Mouse (Mus musculus) stomach, embryonic 16.5 days (tissue): Measurements from ENCODE around the gene Slc3a2. TPM values are rescaled to one million over a fixed set of nuclear protein-coding genes. Genes with fewer than 3 reads are reported as not detected.

Source experiments
- ATAC-seq: fragments of 200-750 bp; cut with Nextera tagmentation; 2 replicates; pipeline ENCODE4 v1.8.0; 2017; ENCODE audit warnings: moderate number of reproducible peaks, moderate TSS enrichment; ENCODE audit not compliant: insufficient read depth, low FRiP score
- H3K27ac ChIP-seq: fragments of 300-500 bp; sonication (generic); 2 replicates; pipeline ENCODE4 v1.5.1; 2014; ENCODE audit warnings: low read length
- H3K27me3 ChIP-seq: fragments of 300-500 bp; sonication (generic); 2 replicates; pipeline ENCODE4 v1.6.1; 2014; ENCODE audit warnings: low read length, control low read depth, mixed read lengths; ENCODE audit not compliant: control insufficient read depth, insufficient read depth
- H3K36me3 ChIP-seq: fragments of 300-500 bp; sonication (generic); 2 replicates; pipeline ENCODE4 v1.6.1; 2014; ENCODE audit warnings: low read length; ENCODE audit not compliant: control insufficient read depth, insufficient read depth
- H3K4me1 ChIP-seq: fragments of 300-500 bp; sonication (generic); 2 replicates; pipeline ENCODE4 v1.6.1; 2014; ENCODE audit warnings: low read length, control low read depth, mixed read lengths; ENCODE audit not compliant: control insufficient read depth, insufficient read depth
- H3K4me2 ChIP-seq: fragments of 300-500 bp; sonication (generic); 2 replicates; pipeline ENCODE4 v1.6.1; 2014; ENCODE audit warnings: low read depth, low read length, mixed read lengths
- H3K4me3 ChIP-seq: fragments of 300-500 bp; sonication (generic); replicated peaks from 2 replicates; pipeline ENCODE4 v1.5.1; 2014; ENCODE audit warnings: mild to moderate bottlenecking, low read length
- H3K9ac ChIP-seq: fragments of 300-500 bp; sonication (generic); 2 replicates; pipeline ENCODE4 v1.6.1; 2014; ENCODE audit warnings: low read length
- H3K9me3 ChIP-seq: fragments of 300-500 bp; sonication (generic); replicated peaks from 2 replicates; pipeline ENCODE4 v1.6.1; 2016; ENCODE audit warnings: low read length, control low read depth; ENCODE audit not compliant: control insufficient read depth
- WGBS: fragments of 180-500 bp; shearing (Covaris S2); extraction: QIAGEN DNeasy Blood & Tissue Kit; methylation state at CpG from one replicate; pipeline ENCODE4 v1.1.7; 2014; 5-methylcytosine and 5-hydroxymethylcytosine counted together
- polyA plus RNA-seq: library from polyadenylated mRNA; unstranded; fragments of >200 nt; fragmentation: Nextera tagmentation; extraction: Ambion mirVana; gene quantifications from 2 replicates; pipeline ENCODE4 v1.2.1, GENCODE M21; 2015

The Slc3a2 gene
- polyA plus RNA-seq, 1 experiment from 2014 or later, result 116 TPM

DNA sequence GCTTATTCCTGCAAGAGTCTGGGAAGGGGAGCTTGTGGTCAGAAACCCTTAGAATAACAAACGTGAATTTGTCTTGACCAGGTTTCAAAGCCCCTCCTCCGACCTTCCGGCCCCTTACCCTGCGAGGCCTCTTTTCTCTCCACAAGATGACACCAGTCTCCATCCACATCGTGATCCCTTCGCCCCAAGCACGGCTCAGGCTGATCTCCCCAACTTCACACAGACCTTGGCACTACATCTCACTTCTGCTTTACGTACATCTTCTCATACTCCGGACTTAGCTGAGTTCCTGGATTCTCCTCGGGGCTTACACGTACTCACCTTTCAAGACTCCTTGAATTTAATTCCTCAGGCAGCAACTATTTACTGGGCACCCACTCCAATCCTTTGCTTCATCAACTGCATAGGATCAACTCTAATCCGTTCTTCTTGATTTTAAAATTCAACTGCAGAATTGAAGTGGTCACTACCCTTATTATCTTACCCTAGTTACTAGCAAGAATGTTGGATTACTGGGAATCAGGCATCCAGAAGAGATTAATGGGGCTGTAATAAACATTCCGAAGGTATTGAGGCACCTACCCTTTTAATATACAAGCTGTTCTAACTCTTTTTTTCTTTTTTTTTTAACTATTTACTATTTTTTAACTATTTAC lies 9.0 kb downstream of the Slc3a2 start:
- peak overlapping the region; percentile 91 for H3K9ac ChIP-seq
- H3K36me3 ChIP-seq, result peaks cover 8% of the 10 kb centered on the region; the same call in 1 of the 2 replicates
- H3K27me3 ChIP-seq, result no peaks in the 10 kb centered on the region
- H3K4me3 ChIP-seq, result peak overlapping the region; percentile 85
- peaks cover 26% of the 10 kb centered on the region for H3K4me1 ChIP-seq
- H3K27ac ChIP-seq, result peak overlapping the region; percentile 94
- peak overlapping the region; percentile 76 for H3K4me2 ChIP-seq
- 7% methylated on average over 13 of the region's 13 CpGs for WGBS
- no peaks in the 10 kb centered on the region for H3K9me3 ChIP-seq
- 0 out of 2 replicates have a peak, but pooled peaks have one; percentile 0 for ATAC-seq

DNA sequence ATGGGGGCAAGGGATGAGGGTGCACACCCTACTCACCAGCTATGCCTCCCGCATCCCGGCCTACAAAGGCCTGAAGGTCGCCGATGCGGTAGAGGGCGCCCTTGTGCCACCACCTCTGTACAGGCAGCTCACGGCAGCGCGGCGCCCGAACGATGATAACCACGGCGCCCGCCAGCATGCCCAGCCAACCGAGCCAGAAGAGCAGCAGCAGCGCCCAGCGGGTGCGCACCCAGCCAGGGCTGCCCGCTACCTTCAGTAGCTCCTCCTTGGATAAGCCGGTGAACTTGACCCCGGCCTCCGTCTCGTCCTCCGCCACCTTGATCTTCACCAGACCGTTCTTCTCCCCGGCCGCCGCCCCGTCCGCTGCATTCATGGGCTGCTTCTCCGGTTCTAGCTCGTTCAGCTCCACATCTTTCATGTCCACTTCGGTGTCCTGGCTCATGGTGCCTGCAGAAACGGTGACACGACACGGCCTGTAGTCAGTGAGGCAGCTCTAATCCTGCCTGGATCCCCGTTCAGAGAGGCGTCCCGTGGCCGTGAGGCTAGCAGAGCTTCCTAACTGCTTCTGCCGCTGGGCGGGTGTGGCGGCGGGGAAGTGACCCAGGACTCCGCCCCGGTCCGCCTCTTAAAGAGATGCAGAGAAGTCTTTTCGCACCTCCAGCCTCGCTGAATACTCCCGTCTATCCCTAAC lies 9.7 kb downstream of the Slc3a2 start:
- Histone ChIP-seq H3K4me3 (peak overlapping the region; percentile 85), H3K4me1 (peaks cover 26% of the 10 kb centered on the region), H3K9me3 (no peaks in the 10 kb centered on the region), H3K36me3 (peaks cover 12% of the 10 kb centered on the region; the same call in 1 of the 2 replicates), H3K27me3 (no peaks in the 10 kb centered on the region), H3K9ac (peak overlapping the region; percentile 91), H3K4me2 (peak overlapping the region; percentile 76), H3K27ac (peak overlapping the region; percentile 94)
- WGBS, result under 1% methylated on average over 51 of the region's 51 CpGs
- ATAC-seq, result peak; percentile 92

DNA sequence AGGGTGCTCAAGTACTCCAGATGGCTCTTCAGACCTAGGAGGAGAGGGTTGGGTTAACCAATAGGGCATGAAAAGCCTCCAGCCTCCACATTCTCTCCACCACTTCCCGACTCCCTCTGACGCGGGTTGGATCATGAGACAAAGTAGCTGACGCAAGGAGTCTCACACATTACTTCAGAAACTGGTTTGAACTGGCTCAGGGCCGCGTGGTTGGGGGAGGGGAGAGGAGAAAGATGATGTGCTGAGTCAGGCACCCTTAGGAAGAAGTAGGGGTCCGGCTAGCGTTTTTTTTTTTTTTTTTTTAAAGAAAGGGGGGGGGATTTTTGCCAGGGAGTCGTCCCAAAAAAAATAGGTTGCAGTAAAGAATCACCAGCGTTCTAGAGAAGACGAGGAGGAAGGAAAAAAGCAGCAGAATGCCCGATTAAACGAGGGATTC lies 10.3 kb downstream of the Slc3a2 start:
- H3K4me1 ChIP-seq, result peaks cover 26% of the 10 kb centered on the region
- no peaks in the 10 kb centered on the region for H3K27me3 ChIP-seq
- ATAC-seq, result peak; percentile 52; the same call in 1 of the 2 replicates
- under 1% methylated on average over 13 of the region's 13 CpGs for WGBS
- H3K9me3 ChIP-seq, result no peaks in the 10 kb centered on the region
- H3K4me2 ChIP-seq, result peak overlapping the region; percentile 76
- H3K4me3 ChIP-seq, result peak overlapping the region; percentile 85
- H3K9ac ChIP-seq, result peak overlapping the region; percentile 91
- H3K36me3 ChIP-seq, result peaks cover 14% of the 10 kb centered on the region; the same call in 1 of the 2 replicates
- peak overlapping the region; percentile 94 for H3K27ac ChIP-seq

DNA sequence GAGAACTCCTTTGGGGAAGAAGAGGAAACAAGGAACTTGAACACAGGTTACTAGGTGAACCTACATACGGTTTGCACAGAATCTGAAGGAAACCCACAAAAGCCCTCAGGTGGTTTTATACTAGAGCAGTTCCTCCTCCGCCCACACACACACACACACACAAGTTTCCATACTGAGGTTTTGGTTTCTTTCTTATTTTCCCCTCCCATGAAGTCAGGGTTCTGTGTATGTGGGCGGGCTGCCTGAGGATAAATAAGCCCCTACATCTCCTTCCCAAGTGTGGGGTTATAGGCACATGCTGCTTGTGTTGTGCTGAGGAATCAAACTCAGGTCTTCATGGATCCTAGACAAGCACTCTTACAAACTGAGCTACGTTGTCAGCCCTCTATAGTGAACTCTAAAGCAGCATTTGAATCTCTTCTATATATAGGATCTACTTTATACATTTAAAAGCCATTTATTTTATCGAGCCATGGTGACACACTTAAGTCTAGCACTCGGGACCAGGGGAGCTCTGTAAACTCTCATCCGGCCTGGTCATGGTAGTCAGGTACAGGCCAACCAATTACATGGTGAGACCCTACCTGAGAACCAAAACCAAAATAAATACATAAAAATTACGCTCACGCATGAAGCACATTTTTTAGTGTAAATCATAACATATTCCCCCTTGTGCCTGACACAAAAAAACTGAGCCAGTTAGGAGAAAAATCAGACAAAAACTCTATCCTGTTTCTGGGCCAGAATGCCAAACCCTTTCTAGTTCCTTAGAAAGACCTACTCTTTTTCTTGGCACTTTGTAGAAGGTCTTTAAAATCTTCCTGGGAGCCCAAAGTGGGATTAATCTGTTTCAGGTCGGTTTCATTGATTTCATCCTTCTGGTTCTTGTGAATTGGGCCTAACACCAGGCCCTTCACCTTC lies 11.0 kb downstream of the Slc3a2 start:
- H3K36me3 ChIP-seq, result peaks cover 19% of the 10 kb centered on the region; the same call in 1 of the 2 replicates
- H3K9ac ChIP-seq, result peak overlapping the region; percentile 91
- H3K9me3 ChIP-seq, result no peaks in the 10 kb centered on the region
- peak overlapping the region; percentile 76 for H3K4me2 ChIP-seq
- no peaks in the 10 kb centered on the region for H3K27me3 ChIP-seq
- peak overlapping the region; percentile 85 for H3K4me3 ChIP-seq
- peaks cover 26% of the 10 kb centered on the region for H3K4me1 ChIP-seq
- peak overlapping the region; percentile 94 for H3K27ac ChIP-seq
- ATAC-seq, result no peak
- 47% methylated on average over 10 of the region's 10 CpGs for WGBS

DNA sequence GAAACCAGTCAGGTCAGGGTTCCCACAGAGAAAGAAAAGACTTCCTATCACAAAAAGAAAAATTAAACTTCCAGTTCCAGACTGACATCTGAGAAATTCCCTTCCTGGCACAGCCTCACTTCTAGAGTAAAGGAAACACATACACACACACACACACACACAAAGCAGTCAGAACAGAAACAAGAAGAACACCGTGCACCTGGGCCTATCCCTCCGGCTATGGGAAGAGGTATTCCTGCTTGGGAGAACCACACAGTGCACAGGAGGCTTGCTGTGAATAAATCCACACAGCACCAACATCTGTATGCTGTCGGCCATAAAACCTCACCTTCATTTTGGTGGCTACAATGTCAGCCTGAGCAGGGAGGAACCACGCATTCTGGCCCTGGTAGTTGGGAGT lies 11.7 kb downstream of the Slc3a2 start:
- Histone ChIP-seq H3K36me3 (peaks cover 20% of the 10 kb centered on the region; the same call in 1 of the 2 replicates), H3K27me3 (no peaks in the 10 kb centered on the region), H3K4me3 (peak overlapping the region; percentile 85), H3K9ac (peak overlapping the region; percentile 91), H3K4me2 (peak overlapping the region; percentile 76), H3K27ac (peak overlapping the region; percentile 94), H3K4me1 (peaks cover 26% of the 10 kb centered on the region), H3K9me3 (no peaks in the 10 kb centered on the region)
- WGBS, result 61% methylated on average over 4 of the region's 4 CpGs
- ATAC-seq, result no peak

DNA sequence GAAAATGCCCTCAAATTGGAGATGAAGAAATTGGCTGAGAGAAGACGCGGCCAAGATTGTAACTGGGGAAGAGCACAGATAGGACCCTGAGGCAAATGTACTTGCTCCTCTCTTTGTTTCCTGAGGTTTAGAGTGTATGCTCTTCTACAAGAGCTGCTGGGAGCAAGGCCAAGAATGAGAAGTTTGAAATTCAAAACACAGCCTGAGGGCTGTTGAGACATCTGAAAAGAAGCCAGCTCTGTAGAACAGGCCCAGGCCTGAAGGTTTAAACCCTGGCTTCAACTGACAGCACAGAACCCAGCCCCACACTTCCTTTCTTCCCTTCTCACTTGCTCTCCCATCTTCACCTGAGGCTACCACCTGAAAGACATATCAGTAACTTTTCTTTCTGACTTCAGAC lies 13.1 kb downstream of the Slc3a2 start:
- H3K4me2 ChIP-seq, result no peak overlapping the region
- peak overlapping the region; percentile 6; the same call in 1 of the 2 replicates for H3K9ac ChIP-seq
- peaks cover 23% of the 10 kb centered on the region; the same call in 1 of the 2 replicates for H3K36me3 ChIP-seq
- no peak overlapping the region for H3K4me3 ChIP-seq
- peaks cover 26% of the 10 kb centered on the region for H3K4me1 ChIP-seq
- WGBS, result 69% methylated on average over 2 of the region's 2 CpGs
- peak overlapping the region; percentile 74 for H3K27ac ChIP-seq
- no peak for ATAC-seq
- no peaks in the 10 kb centered on the region for H3K27me3 ChIP-seq
- H3K9me3 ChIP-seq, result no peaks in the 10 kb centered on the region

DNA sequence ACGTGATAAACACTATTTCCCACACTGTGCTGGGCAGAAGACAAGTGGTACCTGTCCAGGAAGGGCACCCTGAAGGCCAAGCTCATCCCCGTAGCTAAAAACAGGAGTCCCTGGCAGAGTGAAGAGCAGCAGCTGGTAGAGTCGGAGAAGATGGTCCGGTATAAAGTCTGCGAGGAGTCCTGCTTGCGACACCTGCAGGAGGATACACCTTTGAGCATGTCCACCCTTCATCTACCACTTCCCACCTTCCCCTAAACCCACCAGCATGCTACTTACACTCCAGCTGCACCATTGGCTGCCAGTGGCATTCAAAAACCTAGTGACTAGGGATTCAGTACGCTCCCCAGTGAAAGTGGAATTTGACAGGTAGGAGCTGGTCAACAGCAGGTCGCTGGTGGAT lies 14.2 kb downstream of the Slc3a2 start:
- no peak overlapping the region for H3K27ac ChIP-seq
- H3K36me3 ChIP-seq, result peaks cover 23% of the 10 kb centered on the region; the same call in 1 of the 2 replicates
- H3K9ac ChIP-seq, result no peak overlapping the region
- no peaks in the 10 kb centered on the region for H3K27me3 ChIP-seq
- H3K4me2 ChIP-seq, result no peak overlapping the region
- 89% methylated on average over 8 of the region's 8 CpGs for WGBS
- no peak for ATAC-seq
- H3K4me1 ChIP-seq, result peaks cover 23% of the 10 kb centered on the region
- no peak overlapping the region for H3K4me3 ChIP-seq
- no peaks in the 10 kb centered on the region for H3K9me3 ChIP-seq

DNA sequence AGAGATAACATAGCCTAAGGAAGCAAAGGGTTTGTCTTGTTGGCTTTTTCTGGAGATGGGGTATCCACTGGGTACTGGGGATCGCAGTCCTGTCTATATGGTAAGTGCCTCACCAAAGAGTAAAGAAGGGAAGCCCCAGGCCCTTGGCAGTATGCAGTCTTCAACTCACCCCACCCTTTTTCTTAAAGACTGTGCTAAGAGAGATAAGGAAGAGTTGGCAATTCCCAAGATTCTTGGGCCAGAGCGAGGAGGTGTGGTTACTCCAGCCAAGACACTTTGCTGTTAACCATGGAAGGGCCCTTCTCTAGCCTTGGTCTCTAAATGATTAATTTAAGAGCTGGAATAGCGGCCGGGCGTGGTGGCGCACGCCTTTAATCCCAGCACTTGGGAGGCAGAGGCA lies 16.2 kb downstream of the Slc3a2 start:
- Histone ChIP-seq H3K4me3 (no peak overlapping the region), H3K9ac (no peak overlapping the region), H3K27ac (no peak overlapping the region), H3K27me3 (no peaks in the 10 kb centered on the region), H3K4me2 (no peak overlapping the region), H3K4me1 (peaks cover 16% of the 10 kb centered on the region), H3K36me3 (peaks cover 23% of the 10 kb centered on the region; the same call in 1 of the 2 replicates), H3K9me3 (no peaks in the 10 kb centered on the region)
- ATAC-seq, result no peak
- WGBS, result 90% methylated on average over 7 of the region's 7 CpGs
